Mouse (Mus musculus) CH12.LX (cell line): Measurements from ENCODE around the gene Cdk4. TPM values are rescaled to one million over a fixed set of nuclear protein-coding genes. Genes with fewer than 3 reads are reported as not detected.

Source experiments
- DNase-seq: peaks from one replicate; pipeline ENCODE4 v3.0.0-alpha.2; 2013; ENCODE audit errors: extremely low read depth
- H3K27ac ChIP-seq: 2 replicates; pipeline ENCODE4 v1.5.1; 2012; ENCODE audit warnings: low read depth, mild to moderate bottlenecking, control low read depth, moderate library complexity; ENCODE audit not compliant: insufficient read depth
- H3K27me3 ChIP-seq: replicated peaks from 2 replicates; pipeline ENCODE3; 2012; ENCODE audit warnings: inconsistent platforms
- H3K36me3 ChIP-seq, 2 experiments: replicated peaks in 1 of 2; 2 replicates each; pipeline versions ENCODE3 to v1.6.1; 2012; ENCODE audit warnings: inconsistent platforms in 1 of 2, low read length in 1 of 2, mild to moderate bottlenecking in 1 of 2, mixed read lengths in 1 of 2, moderate library complexity in 1 of 2; ENCODE audit not compliant: control insufficient read depth in 1 of 2, insufficient read depth in 1 of 2
- H3K4me1 ChIP-seq, 2 experiments: 2 replicates each; pipeline ENCODE4 v1.6.1; 2012; ENCODE audit warnings: inconsistent platforms in 1 of 2, moderate library complexity in 1 of 2; ENCODE audit not compliant: insufficient read depth in 2 of 2, control insufficient read depth in 1 of 2
- H3K4me2 ChIP-seq: 2 replicates; pipeline ENCODE4 v1.6.1; 2012; ENCODE audit warnings: low read depth, mild to moderate bottlenecking, control low read depth; ENCODE audit not compliant: poor library complexity, insufficient read depth, severe bottlenecking
- H3K4me3 ChIP-seq, 3 experiments: fragments of 150-350 bp in 1 of 3; sonication (generic) in 1 of 3; replicated peaks in 1 of 3; 2 replicates each; pipeline versions ENCODE3 to v1.5.1; 2011 to 2012; ENCODE audit warnings: low read depth in 2 of 3, low read length in 2 of 3, mild to moderate bottlenecking in 2 of 3, moderate library complexity in 2 of 3, control low read depth in 1 of 3, improper control_type of control experiment in 1 of 3, inconsistent platforms in 1 of 3, mixed read lengths in 1 of 3; ENCODE audit not compliant: poor library complexity in 1 of 3
- H3K79me2 ChIP-seq: replicated peaks from 2 replicates; pipeline ENCODE4 v1.6.1; 2012; ENCODE audit warnings: mild to moderate bottlenecking, moderate library complexity; ENCODE audit not compliant: control insufficient read depth, poor library complexity, insufficient read depth, severe bottlenecking; ENCODE audit errors: extremely low read depth
- H3K9ac ChIP-seq: 2 replicates; pipeline ENCODE4 v1.6.1; 2012; ENCODE audit warnings: low read depth, mild to moderate bottlenecking, control low read depth, moderate library complexity; ENCODE audit not compliant: insufficient read depth
- H3K9me3 ChIP-seq: replicated peaks from 2 replicates; pipeline ENCODE3; 2012; ENCODE audit warnings: low read length, inconsistent platforms, mixed read lengths
- BHLHE40 ChIP-seq: IDR thresholded peaks from 2 replicates; pipeline ENCODE4 v1.6.1; 2011; ENCODE audit warnings: mild to moderate bottlenecking, low read depth, low read length, improper control_type of control experiment
- CTCF ChIP-seq, 2 experiments: IDR thresholded peaks in 1 of 2; conservative IDR thresholded peaks in 1 of 2; 2 replicates each; pipeline ENCODE4 v1.5.1; 2011 to 2012; ENCODE audit warnings: low read depth in 2 of 2, low read length in 2 of 2, improper control_type of control experiment in 1 of 2, inconsistent platforms in 1 of 2, mild to moderate bottlenecking in 1 of 2, moderate library complexity in 1 of 2
- JUN ChIP-seq: IDR thresholded peaks from 2 replicates; pipeline ENCODE4 v1.6.1; 2011; ENCODE audit warnings: low read depth, mild to moderate bottlenecking, low read length, improper control_type of control experiment, moderate library complexity; ENCODE audit not compliant: insufficient read depth
- MAZ ChIP-seq: IDR thresholded peaks from 2 replicates; pipeline ENCODE4 v1.6.1; 2012; ENCODE audit warnings: low read depth, mild to moderate bottlenecking, inconsistent platforms, low read length, improper control_type of control experiment, moderate library complexity
- MXI1 ChIP-seq: IDR thresholded peaks from 2 replicates; pipeline ENCODE4 v1.6.1; 2011; ENCODE audit warnings: mild to moderate bottlenecking, low read depth, low read length, improper control_type of control experiment
- NRF1 ChIP-seq: IDR thresholded peaks from 2 replicates; pipeline ENCODE4 v1.6.1; 2014; ENCODE audit warnings: low read depth, mild to moderate bottlenecking, inconsistent platforms, low read length, improper control_type of control experiment, moderate library complexity
- SIN3A ChIP-seq: IDR thresholded peaks from 2 replicates; pipeline ENCODE4 v1.6.1; 2012; ENCODE audit warnings: low read length, improper control_type of control experiment, inconsistent platforms
- UBTF ChIP-seq: IDR thresholded peaks from 2 replicates; pipeline ENCODE4 v1.6.1; 2012; ENCODE audit warnings: low read depth, mild to moderate bottlenecking, inconsistent platforms, low read length, improper control_type of control experiment, moderate library complexity
- ZC3H11A ChIP-seq: IDR thresholded peaks from 2 replicates; pipeline ENCODE4 v1.6.1; 2012; ENCODE audit warnings: low read depth, mild to moderate bottlenecking, inconsistent platforms, low read length, improper control_type of control experiment
- dilution Hi-C: fragments of 300-500 bp; cut with MboI; formaldehyde crosslinking; loops from 2 replicates; pipeline ENCODE4 v1.14.3; 2020; ENCODE audit warnings: low sequenced_read_pairs; ENCODE audit not compliant: extremely low pct_unique_long_range_greater_than_20kb, extremely low pct_ligation_motif_present
- in situ Hi-C: fragments of 300-500 bp; cut with MboI; formaldehyde crosslinking; loops from 3 replicates; pipeline ENCODE4 v1.14.3; 2019; ENCODE audit warnings: low sequenced_read_pairs, low pct_ligation_motif_present, low pct_unique_long_range_greater_than_20kb, mixed read lengths
- polyA plus RNA-seq: library from polyadenylated mRNA; unstranded; fragments of >175 nt; gene quantifications from 2 replicates; pipeline ENCODE4 v1.2.1, GENCODE M21; 2012; ENCODE audit warnings: low read depth; ENCODE audit not compliant: insufficient read length
- total RNA-seq, 2 experiments: library from RNA; depleted of rRNA; stranded (reverse); fragments of 300-350 nt in 1 of 2; fragments of >200 nt in 1 of 2; gene quantifications; 2 replicates each; pipeline ENCODE4 v1.2.3; 2012 to 2014

Cdk4 gene
- total and polyA plus RNA-seq, 3 experiments = 257 to 921 (median 864) TPM

- Histone ChIP-seq H3K4me1 (peaks cover 12 to 40% of the 10 kb centered on the region in 2 experiments), H3K4me3 (peak overlapping the region; percentile 42 to 90 (median 58)), H3K9me3 (no peaks in the 10 kb centered on the region), H3K4me2 (peak overlapping the region; percentile 69), H3K79me2 (peaks cover 8% of the 10 kb centered on the region), H3K36me3 (peaks cover 13 to 15% of the 10 kb centered on the region in 2 experiments), H3K9ac (peak overlapping the region; percentile 91), H3K27ac (no peak overlapping the region), H3K27me3 (peaks cover 37% of the 10 kb centered on the region)
- in situ Hi-C loops = no loop called here
- TF ChIP-seq BHLHE40 = no peak
- peak; percentile 25; the same call in 1 of the 2 replicates for TF ChIP-seq UBTF
- dilution Hi-C loops = no loop called here
- DNase-seq = no peak
These were observed 4.0 kb upstream of the Cdk4 start for GRCm38 (mm10) chr10:127059174-127059967.

GRCm38 (mm10) chr10:127059968-127060916, 3.1 kb upstream of the Cdk4 start, which contains the start of gene March9:
March9 (minus strand) TSS chr10:127060184.
- Histone ChIP-seq H3K9me3 (no peaks in the 10 kb centered on the region), H3K27ac (no peak within 1 kb of the TSS), H3K4me3 (peak within 1 kb of the TSS; percentile 42 to 90 (median 58)), H3K36me3 (peaks cover 20 to 22% of the 10 kb centered on the region in 2 experiments), H3K4me2 (peak within 1 kb of the TSS; percentile 69), H3K4me1 (peaks cover 14 to 45% of the 10 kb centered on the region in 2 experiments), H3K79me2 (peaks cover 16% of the 10 kb centered on the region), H3K27me3 (peaks cover 37% of the 10 kb centered on the region), H3K9ac (peak within 1 kb of the TSS; percentile 91)
- in situ Hi-C loops = no loop called here
- TF ChIP-seq ZC3H11A = no peak
- peak; percentile 81 for TF ChIP-seq NRF1
- TF ChIP-seq SIN3A = peak; percentile 69; the same call in 1 of the 2 replicates
- TF ChIP-seq BHLHE40 = peak; percentile 75
- TF ChIP-seq MAZ = peak; percentile 92
- no peak for TF ChIP-seq CTCF (conservative IDR thresholded peaks at IDR 0.05 in 1 of 2, IDR thresholded peaks at IDR 0.05 in 1 of 2; ENCODE audit: low read depth in 2 of 2, low read length in 2 of 2)
- peak; percentile 11; the same call in 1 of the 2 replicates for TF ChIP-seq UBTF
- TF ChIP-seq MXI1 = peak; percentile 34; the same call in 1 of the 2 replicates
- TF ChIP-seq JUN = no peak
- peak; percentile 48 for DNase-seq
- dilution Hi-C loops = no loop called here
